Mouse (Mus musculus): ENCODE results near the gene Gm21887.
"Not testable (repeated sequence)": the region's sequence is repeated elsewhere in the genome, so short reads cannot be mapped to it uniquely, and the experiment has no call there.

DNA sequence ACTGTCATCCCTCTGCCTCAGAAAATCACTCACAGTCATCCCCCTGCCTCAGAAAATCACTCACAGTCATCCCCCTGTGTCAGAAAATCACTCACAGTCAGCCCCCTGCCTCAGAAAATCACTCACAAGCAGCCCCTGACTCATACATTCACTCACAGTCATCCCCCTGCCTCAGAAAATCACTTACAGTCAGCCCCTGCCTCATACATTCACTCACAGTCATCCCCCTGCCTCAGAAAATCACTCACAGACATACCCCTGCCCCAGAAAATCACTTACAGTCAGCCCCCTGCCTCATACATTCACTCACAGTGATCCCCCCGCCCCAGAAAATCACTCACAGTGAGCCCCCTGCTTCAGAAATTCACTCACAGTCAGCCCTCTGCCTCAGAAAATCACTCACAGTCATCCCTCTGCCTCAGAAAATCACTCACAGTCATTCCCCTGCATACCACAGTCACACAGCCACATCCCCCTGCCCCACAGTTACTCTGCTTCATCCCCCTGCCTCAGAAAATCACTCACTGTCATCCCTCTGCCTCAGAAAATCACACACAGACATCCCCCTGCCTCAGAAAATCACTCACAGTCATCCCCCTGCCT, 3.7 kb upstream of the Gm21887 start:
- not testable (repeated sequence) for TF ChIP-seq POLR2A (IDR thresholded peaks at IDR 0.05; ENCODE audit: insufficient read length, low read depth); USF1 (IDR thresholded peaks at IDR 0.05; ENCODE audit: low read depth); POLR2AphosphoS2 (IDR thresholded peaks at IDR 0.05; ENCODE audit: insufficient read length, low read depth); MAX (IDR thresholded peaks at IDR 0.05; ENCODE audit: low read depth); CEBPB (IDR thresholded peaks at IDR 0.05; ENCODE audit: insufficient read depth, poor library complexity, severe bottlenecking)

All from myocyte (in vitro differentiated cells).